ENCODE assay signal across 14 mouse cellular contexts in genomic region chr4:119244468-119245240, GRCm38 (mm10). TPM values are rescaled to one million over a fixed set of nuclear protein-coding genes. Genes with fewer than 3 reads are reported as not detected.
A peak's percentile ranks its signal among the peaks of the same experiment; 100 is the strongest.
DNase-seq lines count a peak whose midpoint lies in the region; ATAC-seq and TF ChIP-seq lines count a peak whose summit lies in the region.
"Had no signal": no experiment of that assay in that cellular context is flagged by ENCODE, and none has a peak within 500 bp of the region (broad histone marks: within the 10 kb centered on the region; RNA-seq: fewer than 3 reads in every experiment).

No protein-coding gene starts in this region.

- H3K4me1 ChIP-seq in forebrain, embryonic 15.5 days: peaks cover 32% of the 10 kb centered on the region
- H3K4me1 ChIP-seq in forebrain, embryonic 12.5 days: peaks cover 15% of the 10 kb centered on the region
- no peaks in the 10 kb centered on the region; the same call in 1 of the 2 replicates for H3K4me1 ChIP-seq in small intestine, adult 2 months (ENCODE audit: control insufficient read depth, insufficient read depth, insufficient read length, low read length)
- H3K4me1 ChIP-seq: stomach, embryonic 15.5 days had no signal

- H3K27me3 ChIP-seq in forebrain, embryonic 15.5 days: no peaks in the 10 kb centered on the region
- no peaks in the 10 kb centered on the region for H3K27me3 ChIP-seq in forebrain, embryonic 12.5 days
- no peaks in the 10 kb centered on the region for H3K27me3 ChIP-seq in small intestine, adult 2 months (ENCODE audit: control insufficient read depth, insufficient read depth, low read length)
- H3K27me3 ChIP-seq: stomach, embryonic 15.5 days had no signal

- 0 out of 2 replicates have a peak overlapping the region, but pooled peaks have one; percentile 21 for H3K27ac ChIP-seq in forebrain, embryonic 15.5 days (replicated peaks)
- H3K27ac ChIP-seq in forebrain, embryonic 12.5 days: no peak overlapping the region
- no peak overlapping the region for H3K27ac ChIP-seq in small intestine, adult 2 months (ENCODE audit: insufficient read depth, low read depth, low read length)
- H3K27ac ChIP-seq: kidney, postnatal 0 days; stomach, embryonic 15.5 days had no signal

- H3K9ac ChIP-seq in forebrain, embryonic 15.5 days (replicated peaks): no peak overlapping the region
- no peak overlapping the region for H3K9ac ChIP-seq in forebrain, embryonic 12.5 days
- H3K9ac ChIP-seq: stomach, embryonic 15.5 days had no signal

- no peak for TF ChIP-seq CTCF in small intestine, adult 2 months (IDR thresholded peaks at IDR 0.05; ENCODE audit: extremely low read depth, insufficient read length, insufficient replicate concordance, low read depth, low read length)

- no peak overlapping the region for H3K4me2 ChIP-seq in forebrain, embryonic 15.5 days (replicated peaks)
- no peak overlapping the region for H3K4me2 ChIP-seq in forebrain, embryonic 12.5 days
- H3K4me2 ChIP-seq: midbrain, embryonic 11.5 days; stomach, embryonic 15.5 days had no signal

- H3K4me3 ChIP-seq in forebrain, embryonic 15.5 days: no peak overlapping the region
- H3K4me3 ChIP-seq in forebrain, embryonic 12.5 days (replicated peaks): no peak overlapping the region
- H3K4me3 ChIP-seq in small intestine, adult 2 months (ENCODE audit: low read depth, low read length): peak overlapping the region; percentile 26; the same call in 1 of the 2 replicates
- H3K4me3 ChIP-seq: stomach, embryonic 15.5 days had no signal

- peaks cover 26% of the 10 kb centered on the region; the same call in 1 of the 2 replicates for H3K36me3 ChIP-seq in forebrain, embryonic 15.5 days
- H3K36me3 ChIP-seq in forebrain, embryonic 12.5 days (replicated peaks): peaks cover 35% of the 10 kb centered on the region
- H3K36me3 ChIP-seq in small intestine, adult 2 months (ENCODE audit: control insufficient read depth, insufficient read depth, low read length): no peaks in the 10 kb centered on the region

- no peak for ATAC-seq in forebrain, embryonic 15.5 days (replicated peaks)
- ATAC-seq in forebrain, embryonic 12.5 days (ENCODE audit: low FRiP score): no peak

- TF ChIP-seq POLR2A in small intestine, adult 2 months (IDR thresholded peaks at IDR 0.05; ENCODE audit: low read depth, low read length): no peak

- intact Hi-C loops in left cerebral cortex, postnatal 4 days (cut with DNase I): no loop called here

- peak; percentile 65 to 74 for DNase-seq in left cerebral cortex, adult 18-20 months (ENCODE audit: low spot score in 2 of 2)
- DNase-seq in left cerebral cortex, postnatal 4 days: no peak
- peak; percentile 78 to 81 for DNase-seq in frontal cortex, postnatal 36 days (ENCODE audit: low spot score in 2 of 2)
- DNase-seq in neural tube, embryonic 10.5 days (ENCODE audit: extremely low spot score, low spot score): no peak
- no peak for DNase-seq in layer of hippocampus, adult 9-11 months

- 83% methylated on average over 22 of the region's 22 CpGs for WGBS in forebrain, embryonic 15.5 days
- 86% methylated on average over 22 of the region's 22 CpGs for WGBS in forebrain, embryonic 12.5 days
- WGBS in small intestine, adult 2 months: 51% methylated on average over 22 of the region's 22 CpGs

- no peaks in the 10 kb centered on the region for H3K9me3 ChIP-seq in forebrain, embryonic 15.5 days
- no peaks in the 10 kb centered on the region for H3K9me3 ChIP-seq in forebrain, embryonic 12.5 days
- H3K9me3 ChIP-seq: stomach, embryonic 15.5 days had no signal

RNA-seq across cellular contexts. Expression of gene Cldn19, which starts 10.6 kb away (rescaled TPM):
- polyA plus RNA-seq in forebrain, embryonic 15.5 days (2015; fragmentation: Nextera tagmentation; extraction: Ambion mirVana): 0.70 and 1.0 TPM in 2 replicates
- polyA plus RNA-seq in forebrain, embryonic 12.5 days (2016; fragmentation: Nextera tagmentation; extraction: Ambion mirVana): 0.18 and 0.59 TPM in 2 replicates
- total RNA-seq in left cerebral cortex, adult 18-20 months (2021): under 1 TPM in 1 of 2 experiments, not detected in 1; 0.44 TPM
- total RNA-seq in left cerebral cortex, postnatal 4 days (2021): under 1 TPM; 0.12 to 0.14 TPM
- polyA plus RNA-seq in small intestine, adult 2 months (2012; rRNA removed): not detected in 2 replicates
- total RNA-seq: granulocyte monocyte progenitor cell, adult 5-6 weeks; liver, adult 2 months had no signal
- polyA plus RNA-seq: liver, adult 2 months; stomach, embryonic 15.5 days had no signal

RNA-seq across cellular contexts. Expression of gene P3h1, which starts 11.9 kb away (rescaled TPM):
- polyA plus RNA-seq in forebrain, embryonic 15.5 days (2015; fragmentation: Nextera tagmentation; extraction: Ambion mirVana): 8.3 and 9.2 TPM in 2 replicates
- polyA plus RNA-seq in forebrain, embryonic 12.5 days (2016; fragmentation: Nextera tagmentation; extraction: Ambion mirVana): 10.3 and 15.7 TPM in 2 replicates
- total RNA-seq in left cerebral cortex, adult 18-20 months (2021): 1 to 10 TPM; 7.6 to 7.8 TPM
- 10 to 100 TPM; 10.9 to 12.4 TPM for total RNA-seq in left cerebral cortex, postnatal 4 days (2021)
- polyA plus RNA-seq in small intestine, adult 2 months (2012; rRNA removed): 4.4 and 6.3 TPM in 2 replicates

RNA-seq across cellular contexts. Expression of gene AU022252, which starts 12.1 kb away (rescaled TPM):
- polyA plus RNA-seq in forebrain, embryonic 15.5 days (2015; fragmentation: Nextera tagmentation; extraction: Ambion mirVana): 31.5 and 32.8 TPM in 2 replicates
- 36.2 and 37.8 TPM in 2 replicates for polyA plus RNA-seq in forebrain, embryonic 12.5 days (2016; fragmentation: Nextera tagmentation; extraction: Ambion mirVana)
- 10 to 100 TPM; 25.2 to 29.5 TPM for total RNA-seq in left cerebral cortex, adult 18-20 months (2021)
- 10 to 100 TPM; 29.7 to 36.2 TPM for total RNA-seq in left cerebral cortex, postnatal 4 days (2021)
- polyA plus RNA-seq in small intestine, adult 2 months (2012; rRNA removed): 1.9 and 2.0 TPM in 2 replicates

RNA-seq across cellular contexts. Expression of gene Tmem269, which starts 26.6 kb away (rescaled TPM):
- 0.17 and 0.78 TPM in 2 replicates for polyA plus RNA-seq in forebrain, embryonic 15.5 days (2015; fragmentation: Nextera tagmentation; extraction: Ambion mirVana)
- not detected in 2 replicates for polyA plus RNA-seq in forebrain, embryonic 12.5 days (2016; fragmentation: Nextera tagmentation; extraction: Ambion mirVana)
- under 1 TPM; 0.30 to 0.49 TPM for total RNA-seq in left cerebral cortex, adult 18-20 months (2021)
- under 1 TPM; 0.38 to 0.48 TPM for total RNA-seq in left cerebral cortex, postnatal 4 days (2021)
- 0.09 TPM in 1 of 2 replicates, not detected in the other for polyA plus RNA-seq in small intestine, adult 2 months (2012; rRNA removed)
- total RNA-seq: granulocyte monocyte progenitor cell, adult 5-6 weeks; layer of hippocampus, postnatal 10 days had no signal
- polyA plus RNA-seq: stomach, embryonic 15.5 days had no signal

RNA-seq across cellular contexts. Expression of gene Svbp, which starts 49.5 kb away (rescaled TPM):
- 256 and 267 TPM in 2 replicates for polyA plus RNA-seq in forebrain, embryonic 15.5 days (2015; fragmentation: Nextera tagmentation; extraction: Ambion mirVana)
- polyA plus RNA-seq in forebrain, embryonic 12.5 days (2016; fragmentation: Nextera tagmentation; extraction: Ambion mirVana): 156 and 162 TPM in 2 replicates
- total RNA-seq in left cerebral cortex, adult 18-20 months (2021): 10 to 100 TPM; 16.2 to 18.8 TPM
- total RNA-seq in left cerebral cortex, postnatal 4 days (2021): 10 to 100 TPM; 72.9 to 79.6 TPM
- 10.2 and 17.0 TPM in 2 replicates for polyA plus RNA-seq in small intestine, adult 2 months (2012; rRNA removed)

Comparison
In these comparisons a context has a peak if more than half of its experiments do, and no peak if none do; other contexts are left out.
1. DNase-seq: peak in left cerebral cortex, adult 18-20 months (2 of 2) and frontal cortex, postnatal 36 days (2 of 2); none in left cerebral cortex, postnatal 4 days (single experiment), neural tube, embryonic 10.5 days (single experiment) and layer of hippocampus, adult 9-11 months (single experiment).
2. RNA of gene AU022252, which starts 12.1 kb away (polyA plus RNA-seq): 36.2 to 37.8 TPM in forebrain, embryonic 12.5 days and 31.5 to 32.8 TPM in forebrain, embryonic 15.5 days; 1.9 to 2.0 TPM in small intestine, adult 2 months; every median in the first group is over 10 times any median in the second.